Mouse (Mus musculus): Measurements from ENCODE around the gene 3110018I06Rik. TPM values are rescaled to one million over a fixed set of nuclear protein-coding genes. Genes with fewer than 3 reads are reported as not detected.
A peak's percentile ranks its signal among the peaks of the same experiment; 100 is the strongest.

The 3110018I06Rik gene
- not detected in 2 replicates for polyA plus RNA-seq (2014; fragmentation: Nextera tagmentation; extraction: Ambion mirVana)

DNA sequence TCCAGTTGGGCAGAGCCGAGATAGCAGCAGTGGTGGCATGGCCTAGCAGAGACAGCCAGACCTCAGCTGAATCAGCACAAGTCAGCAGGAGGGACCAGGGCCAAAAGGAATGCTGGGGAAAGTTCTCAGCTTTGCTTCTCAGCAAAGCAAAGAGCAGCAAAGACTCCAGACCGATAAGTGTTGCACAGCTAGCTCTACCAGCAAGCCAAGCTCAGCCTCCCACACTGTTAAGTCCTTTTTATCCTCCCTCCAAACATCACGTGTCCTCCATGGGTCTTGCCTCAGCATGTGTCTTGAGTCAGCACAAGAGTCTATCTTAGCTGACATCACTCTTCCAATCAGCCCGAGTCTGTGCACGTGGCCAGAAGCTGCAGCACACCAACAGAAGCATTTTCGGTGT is at the start of gene 3110018I06Rik:
TSS of gene 3110018I06Rik (plus strand) at position 262 of the 400 bp plus-strand sequence.
- Histone ChIP-seq H3K27me3 (replicated peaks; ENCODE audit: control insufficient read depth, insufficient read depth, low read length) (no peaks in the 10 kb centered on the region), H3K4me2 (ENCODE audit: low read length) (no peak within 1 kb of the TSS), H3K4me3 (ENCODE audit: low read depth, low read length) (no peak within 1 kb of the TSS), H3K36me3 (ENCODE audit: control insufficient read depth, insufficient read depth, low read length) (no peaks in the 10 kb centered on the region), H3K4me1 (ENCODE audit: control insufficient read depth, insufficient read depth, low read length) (no peaks in the 10 kb centered on the region), H3K27ac (ENCODE audit: low read depth, low read length) (no peak within 1 kb of the TSS), H3K9me3 (replicated peaks; ENCODE audit: control insufficient read depth, low read length) (no peaks in the 10 kb centered on the region), H3K9ac (ENCODE audit: low read length) (no peak within 1 kb of the TSS)
- DNase-seq (ENCODE audit: low spot score) (no peak), ATAC-seq (no peak)
- WGBS: 90% methylated on average over 6 of the region's 6 CpGs

DNA sequence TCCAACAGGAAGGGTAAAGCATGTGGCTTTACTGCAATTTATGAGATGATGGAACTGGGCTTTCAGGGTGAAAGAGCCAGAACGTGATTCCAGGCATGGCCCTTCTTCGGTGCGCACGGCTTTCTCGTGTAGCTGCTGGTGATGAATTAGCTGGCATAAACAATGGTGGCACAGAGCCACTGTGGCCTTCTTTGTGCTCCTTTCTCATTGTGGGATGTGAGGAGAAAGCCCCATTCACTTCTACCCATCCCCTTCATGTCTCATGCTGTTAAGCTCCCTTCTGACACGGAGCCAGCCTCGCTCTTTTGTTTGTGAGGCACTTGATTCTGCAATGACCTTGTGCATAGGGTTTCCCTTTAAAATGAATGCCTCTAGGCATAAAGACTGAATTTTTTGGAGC is 43.8 kb upstream of the 3110018I06Rik start:
- 24% methylated on average over 7 of the region's 7 CpGs for WGBS
- no peak for DNase-seq (ENCODE audit: low spot score)
- no peak for ATAC-seq

DNA sequence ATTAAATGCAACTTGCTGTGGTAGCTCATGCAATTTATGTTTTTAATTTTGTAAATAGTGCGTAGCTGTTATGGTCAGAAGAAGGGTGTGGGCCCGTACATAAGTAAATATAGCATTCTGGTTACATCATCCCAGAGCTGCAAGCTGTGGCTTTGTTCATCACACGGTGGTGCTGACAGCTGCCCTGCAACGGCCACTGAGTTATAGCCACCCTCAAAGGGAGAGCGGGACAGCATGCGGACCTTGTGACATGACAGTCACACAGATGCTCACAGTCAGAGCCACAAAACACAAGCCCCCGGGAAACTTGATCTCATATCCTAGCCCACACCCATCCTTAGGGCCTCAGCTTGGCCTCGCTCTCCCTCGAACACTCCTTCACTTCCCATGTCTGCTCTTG is 30.6 kb upstream of the 3110018I06Rik start:
- Histone ChIP-seq H3K27ac (ENCODE audit: low read depth, low read length) (no peak overlapping the region), H3K4me1 (ENCODE audit: control insufficient read depth, insufficient read depth, low read length) (no peaks in the 10 kb centered on the region), H3K9me3 (replicated peaks; ENCODE audit: control insufficient read depth, low read length) (no peaks in the 10 kb centered on the region), H3K9ac (ENCODE audit: low read length) (no peak overlapping the region), H3K4me3 (ENCODE audit: low read depth, low read length) (no peak overlapping the region), H3K27me3 (replicated peaks; ENCODE audit: control insufficient read depth, insufficient read depth, low read length) (no peaks in the 10 kb centered on the region), H3K36me3 (ENCODE audit: control insufficient read depth, insufficient read depth, low read length) (no peaks in the 10 kb centered on the region), H3K4me2 (ENCODE audit: low read length) (no peak overlapping the region)
- 86% methylated on average over 9 of the region's 9 CpGs for WGBS
- DNase-seq (ENCODE audit: low spot score) (no peak), ATAC-seq (no peak)

More for the DNA sequence above, 43.8 kb upstream of the 3110018I06Rik start:
- no peaks in the 10 kb centered on the region for H3K36me3 ChIP-seq (ENCODE audit: control insufficient read depth, insufficient read depth, low read length)
- no peak overlapping the region for H3K4me2 ChIP-seq (ENCODE audit: low read length)
- no peaks in the 10 kb centered on the region for H3K27me3 ChIP-seq (replicated peaks; ENCODE audit: control insufficient read depth, insufficient read depth, low read length)
- H3K9me3 ChIP-seq (replicated peaks; ENCODE audit: control insufficient read depth, low read length): no peaks in the 10 kb centered on the region
- H3K4me1 ChIP-seq (ENCODE audit: control insufficient read depth, insufficient read depth, low read length): no peaks in the 10 kb centered on the region
- no peak overlapping the region for H3K9ac ChIP-seq (ENCODE audit: low read length)
- no peak overlapping the region for H3K27ac ChIP-seq (ENCODE audit: low read depth, low read length)
- H3K4me3 ChIP-seq (ENCODE audit: low read depth, low read length): no peak overlapping the region

DNA sequence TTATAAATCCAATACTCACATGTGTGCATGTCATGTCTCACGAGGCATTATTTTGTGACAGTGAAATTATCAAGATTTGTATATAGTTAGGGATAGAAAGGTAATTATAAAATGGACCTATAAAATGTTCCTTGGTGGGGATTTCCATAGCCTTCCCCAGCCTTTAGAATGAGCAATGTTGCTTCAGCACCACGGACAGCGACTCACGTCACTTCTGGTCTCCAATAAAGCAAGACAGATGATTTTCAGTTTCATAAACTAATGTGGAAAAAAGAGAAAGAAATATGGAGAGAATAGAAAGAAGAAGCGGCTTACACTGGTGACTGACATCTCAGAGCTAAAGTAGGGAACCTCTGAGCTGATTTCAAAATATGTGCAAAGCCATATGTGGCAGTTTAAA is 23.7 kb upstream of the 3110018I06Rik start:
- Histone ChIP-seq H3K9me3 (replicated peaks; ENCODE audit: control insufficient read depth, low read length) (no peaks in the 10 kb centered on the region), H3K4me2 (ENCODE audit: low read length) (no peak overlapping the region), H3K4me1 (ENCODE audit: control insufficient read depth, insufficient read depth, low read length) (peaks cover 3% of the 10 kb centered on the region; the same call in 1 of the 2 replicates), H3K27me3 (replicated peaks; ENCODE audit: control insufficient read depth, insufficient read depth, low read length) (no peaks in the 10 kb centered on the region), H3K36me3 (ENCODE audit: control insufficient read depth, insufficient read depth, low read length) (no peaks in the 10 kb centered on the region), H3K9ac (ENCODE audit: low read length) (no peak overlapping the region), H3K4me3 (ENCODE audit: low read depth, low read length) (no peak overlapping the region), H3K27ac (ENCODE audit: low read depth, low read length) (no peak overlapping the region)
- DNase-seq (ENCODE audit: low spot score) (peak; percentile 40), ATAC-seq (no peak)
- WGBS: 23% methylated on average over 5 of the region's 5 CpGs

DNA sequence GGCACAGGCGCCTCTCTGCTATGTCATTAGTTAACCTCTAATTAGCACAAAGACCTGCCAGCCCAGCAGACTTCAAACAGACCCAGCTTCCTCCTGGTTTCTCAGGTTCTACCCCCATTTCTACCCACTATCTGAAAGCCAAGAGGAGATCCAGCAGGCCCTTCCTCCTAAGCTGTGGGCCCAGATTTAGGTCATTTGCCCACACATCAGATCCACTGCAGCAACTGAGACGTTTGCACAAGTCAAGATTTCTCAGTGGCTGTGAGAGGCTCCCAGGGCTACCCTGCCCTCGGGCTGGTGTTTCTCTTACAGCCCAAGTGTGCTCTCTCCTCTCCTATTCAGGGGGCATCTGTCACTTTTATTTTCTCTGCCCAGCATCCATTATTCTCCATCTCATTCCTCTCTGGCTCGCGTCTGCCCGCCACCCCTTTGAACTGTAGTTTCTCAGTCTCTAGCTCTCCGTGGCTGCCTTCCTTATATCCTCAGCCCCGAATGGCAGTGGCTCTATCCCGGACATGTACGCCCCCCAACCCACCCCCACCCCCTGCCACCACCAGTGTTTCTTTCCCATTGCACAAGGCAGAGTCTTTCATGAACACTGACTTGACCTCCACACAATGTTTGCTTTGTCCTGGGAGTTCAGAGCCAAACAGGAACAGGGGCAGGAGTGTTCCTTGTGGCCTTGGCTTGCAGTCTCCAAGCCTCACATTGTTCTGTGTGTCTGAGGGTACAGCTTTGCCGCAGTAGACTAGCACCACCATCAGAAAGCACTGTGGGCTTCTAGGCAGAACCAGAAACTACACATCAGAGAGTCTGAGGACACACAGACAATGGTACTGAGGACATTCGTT is 11.8 kb upstream of the 3110018I06Rik start:
- no peaks in the 10 kb centered on the region for H3K27me3 ChIP-seq (replicated peaks; ENCODE audit: control insufficient read depth, insufficient read depth, low read length)
- 17% methylated on average over 12 of the region's 12 CpGs for WGBS
- H3K4me3 ChIP-seq (ENCODE audit: low read depth, low read length): no peak overlapping the region
- H3K4me2 ChIP-seq (ENCODE audit: low read length): no peak overlapping the region
- ATAC-seq: 0 out of 2 replicates have a peak, but pooled peaks have one; percentile 32
- no peaks in the 10 kb centered on the region for H3K9me3 ChIP-seq (replicated peaks; ENCODE audit: control insufficient read depth, low read length)
- DNase-seq (ENCODE audit: low spot score): peak; percentile 25
- H3K9ac ChIP-seq (ENCODE audit: low read length): no peak overlapping the region
- no peaks in the 10 kb centered on the region for H3K36me3 ChIP-seq (ENCODE audit: control insufficient read depth, insufficient read depth, low read length)
- no peak overlapping the region; the same call in 1 of the 2 replicates for H3K27ac ChIP-seq (ENCODE audit: low read depth, low read length)
- H3K4me1 ChIP-seq (ENCODE audit: control insufficient read depth, insufficient read depth, low read length): peaks cover 13% of the 10 kb centered on the region

DNA sequence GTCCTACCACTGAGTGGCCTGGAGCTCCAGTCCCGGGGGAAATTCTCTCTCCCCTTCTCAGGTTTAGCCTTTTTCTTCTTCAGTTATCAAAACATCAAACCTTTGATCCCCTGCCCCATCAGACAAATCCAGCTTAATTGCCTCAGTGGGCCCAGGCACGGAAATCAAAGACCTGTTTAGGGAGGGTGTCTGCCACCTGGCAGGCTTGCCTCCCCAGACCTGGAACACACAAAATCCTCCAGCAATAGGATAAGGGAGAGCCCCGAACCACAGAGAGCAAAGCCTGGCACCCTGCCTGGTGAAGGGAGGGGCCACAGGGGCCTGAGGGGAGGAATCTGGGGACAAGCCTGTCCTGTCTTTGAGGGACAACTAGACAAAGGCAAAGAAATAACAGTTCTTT is 9.1 kb upstream of the 3110018I06Rik start:
- WGBS: 2% methylated on average over 3 of the region's 3 CpGs
- DNase-seq (ENCODE audit: low spot score): no peak

DNA sequence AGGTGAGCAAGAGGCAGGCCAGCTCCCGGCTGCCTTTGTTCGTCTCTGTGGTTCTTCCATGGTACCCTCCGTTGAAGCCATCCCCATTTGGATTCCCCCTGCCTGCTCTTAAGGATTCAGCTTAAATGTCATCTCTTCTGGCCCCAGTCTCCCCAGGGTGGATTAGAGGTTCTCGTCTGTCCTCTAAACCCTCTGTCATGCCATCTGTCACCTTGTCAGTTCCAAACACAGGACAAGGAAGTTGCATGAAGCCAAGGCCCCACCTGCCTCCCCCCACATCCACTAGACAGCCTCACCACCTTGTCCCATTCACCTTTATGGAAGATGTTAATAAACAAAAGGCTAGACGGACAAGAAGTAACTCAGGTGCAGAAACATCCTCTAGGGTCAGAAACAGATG is 5.4 kb upstream of the 3110018I06Rik start:
- no peaks in the 10 kb centered on the region for H3K36me3 ChIP-seq (ENCODE audit: control insufficient read depth, insufficient read depth, low read length)
- no peak overlapping the region for H3K27ac ChIP-seq (ENCODE audit: low read depth, low read length)
- H3K4me3 ChIP-seq (ENCODE audit: low read depth, low read length): no peak overlapping the region
- H3K4me2 ChIP-seq (ENCODE audit: low read length): no peak overlapping the region
- ATAC-seq (no peak), DNase-seq (ENCODE audit: low spot score) (no peak)
- 86% methylated on average over 5 of the region's 5 CpGs for WGBS
- no peaks in the 10 kb centered on the region for H3K9me3 ChIP-seq (replicated peaks; ENCODE audit: control insufficient read depth, low read length)
- H3K4me1 ChIP-seq (ENCODE audit: control insufficient read depth, insufficient read depth, low read length): no peaks in the 10 kb centered on the region
- H3K9ac ChIP-seq (ENCODE audit: low read length): no peak overlapping the region
- no peaks in the 10 kb centered on the region for H3K27me3 ChIP-seq (replicated peaks; ENCODE audit: control insufficient read depth, insufficient read depth, low read length)

More for the DNA sequence above, 9.1 kb upstream of the 3110018I06Rik start:
- Histone ChIP-seq H3K36me3 (ENCODE audit: control insufficient read depth, insufficient read depth, low read length) (no peaks in the 10 kb centered on the region), H3K27me3 (replicated peaks; ENCODE audit: control insufficient read depth, insufficient read depth, low read length) (no peaks in the 10 kb centered on the region), H3K4me2 (ENCODE audit: low read length) (no peak overlapping the region), H3K4me1 (ENCODE audit: control insufficient read depth, insufficient read depth, low read length) (peaks cover 13% of the 10 kb centered on the region), H3K9ac (ENCODE audit: low read length) (no peak overlapping the region), H3K9me3 (replicated peaks; ENCODE audit: control insufficient read depth, low read length) (no peaks in the 10 kb centered on the region), H3K27ac (ENCODE audit: low read depth, low read length) (no peak overlapping the region), H3K4me3 (ENCODE audit: low read depth, low read length) (no peak overlapping the region)
- no peak for ATAC-seq

DNA sequence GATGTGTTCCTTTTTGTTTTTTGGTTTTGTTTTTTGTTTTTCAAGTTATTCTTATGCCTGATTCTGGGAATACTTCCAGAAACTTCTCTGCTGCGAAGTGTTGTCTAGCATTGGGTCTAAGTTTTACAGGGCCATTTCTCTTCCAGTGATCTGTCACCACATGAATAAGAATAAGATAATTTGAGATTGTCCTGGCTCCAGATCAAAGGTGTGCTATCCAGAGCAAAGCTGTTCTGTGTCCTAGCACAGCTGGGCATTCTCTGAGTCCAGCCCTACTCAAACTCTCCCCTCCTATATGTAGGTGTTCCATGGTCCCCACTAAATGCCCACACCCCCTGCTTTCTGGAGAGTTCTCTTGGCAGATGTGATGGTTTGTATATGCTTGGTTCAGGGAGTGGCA is 2.9 kb downstream of the 3110018I06Rik start:
- DNase-seq (ENCODE audit: low spot score) (no peak), ATAC-seq (no peak)
- Histone ChIP-seq H3K27me3 (replicated peaks; ENCODE audit: control insufficient read depth, insufficient read depth, low read length) (no peaks in the 10 kb centered on the region), H3K27ac (ENCODE audit: low read depth, low read length) (no peak overlapping the region), H3K4me2 (ENCODE audit: low read length) (no peak overlapping the region), H3K36me3 (ENCODE audit: control insufficient read depth, insufficient read depth, low read length) (no peaks in the 10 kb centered on the region), H3K9me3 (replicated peaks; ENCODE audit: control insufficient read depth, low read length) (no peaks in the 10 kb centered on the region), H3K9ac (ENCODE audit: low read length) (no peak overlapping the region), H3K4me1 (ENCODE audit: control insufficient read depth, insufficient read depth, low read length) (no peaks in the 10 kb centered on the region), H3K4me3 (ENCODE audit: low read depth, low read length) (no peak overlapping the region)
- 89% methylated on average over 1 of the region's 1 CpGs for WGBS

DNA sequence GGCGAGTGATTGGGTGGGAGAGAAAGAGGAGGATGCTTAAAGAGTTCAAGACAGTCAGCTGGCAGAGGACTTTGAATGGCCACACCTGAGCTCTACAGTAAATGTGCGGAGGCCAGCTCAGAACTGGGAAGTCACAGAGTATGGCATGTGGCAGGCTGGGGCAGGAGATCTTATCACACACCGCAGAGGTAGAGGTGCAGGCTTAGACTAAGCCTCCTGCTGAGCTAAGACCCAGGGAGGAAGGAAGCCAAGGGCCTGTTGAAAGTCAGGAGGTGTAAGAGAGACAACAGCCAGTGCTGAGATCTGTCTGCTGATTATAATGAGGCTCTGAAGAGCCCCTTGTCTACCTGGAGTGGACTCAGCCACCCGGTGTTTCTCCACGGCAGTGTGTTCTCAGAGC is 8.5 kb downstream of the 3110018I06Rik start:
- ATAC-seq: no peak
- no peaks in the 10 kb centered on the region for H3K36me3 ChIP-seq (ENCODE audit: control insufficient read depth, insufficient read depth, low read length)
- no peaks in the 10 kb centered on the region for H3K4me1 ChIP-seq (ENCODE audit: control insufficient read depth, insufficient read depth, low read length)
- no peak overlapping the region for H3K27ac ChIP-seq (ENCODE audit: low read depth, low read length)
- H3K4me3 ChIP-seq (ENCODE audit: low read depth, low read length): no peak overlapping the region
- no peak overlapping the region for H3K9ac ChIP-seq (ENCODE audit: low read length)
- WGBS: 79% methylated on average over 5 of the region's 5 CpGs
- no peaks in the 10 kb centered on the region for H3K27me3 ChIP-seq (replicated peaks; ENCODE audit: control insufficient read depth, insufficient read depth, low read length)
- H3K4me2 ChIP-seq (ENCODE audit: low read length): no peak overlapping the region
- no peaks in the 10 kb centered on the region for H3K9me3 ChIP-seq (replicated peaks; ENCODE audit: control insufficient read depth, low read length)
- no peak for DNase-seq (ENCODE audit: low spot score)

All from forebrain, embryonic 14.5 days (tissue).